Mouse (Mus musculus) CD4-positive, CD25-positive, alpha-beta regulatory T cell, adult 4 months (primary cell): ENCODE results near the gene Akap8. TPM values are rescaled to one million over a fixed set of nuclear protein-coding genes. Genes with fewer than 3 reads are reported as not detected.

Experiments used
- ATAC-seq: one replicate; pipeline ENCODE4 v1.8.0; 2017
- polyA plus RNA-seq, 2 experiments: library from polyadenylated mRNA; unstranded; fragments of 100-300 nt; shearing (Covaris generic); gene quantifications; one replicate each; pipeline ENCODE4 v1.2.1; 2017

Akap8 gene
- polyA plus RNA-seq, 2 experiments from 2014 or later: 150 to 275 TPM

- ATAC-seq: no peak
Observed at GRCm38 (mm10) chr17:32348406-32348805, 27.4 kb upstream of the Akap8 start.

DNA sequence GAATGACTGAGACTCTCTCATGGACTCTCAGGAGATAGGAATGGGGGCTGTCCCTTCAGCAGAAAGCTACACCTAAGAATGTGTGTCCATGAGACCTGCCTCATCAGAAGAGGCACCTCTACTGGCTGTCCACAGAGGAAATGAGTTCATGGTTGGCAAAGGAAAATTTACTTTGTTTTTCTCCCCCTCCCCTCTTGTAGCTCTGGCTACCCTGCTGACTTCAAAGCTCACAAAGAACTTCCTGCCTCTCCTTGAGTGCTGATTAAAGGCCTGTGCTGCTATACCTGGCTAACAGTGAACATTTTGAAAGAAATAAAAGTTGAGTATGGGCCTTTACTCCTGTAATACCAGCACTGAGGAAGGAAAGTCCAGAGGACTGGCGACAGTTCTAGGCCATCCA lies 20.1 kb upstream of the Akap8 start:
- peak; percentile 82 for ATAC-seq

DNA sequence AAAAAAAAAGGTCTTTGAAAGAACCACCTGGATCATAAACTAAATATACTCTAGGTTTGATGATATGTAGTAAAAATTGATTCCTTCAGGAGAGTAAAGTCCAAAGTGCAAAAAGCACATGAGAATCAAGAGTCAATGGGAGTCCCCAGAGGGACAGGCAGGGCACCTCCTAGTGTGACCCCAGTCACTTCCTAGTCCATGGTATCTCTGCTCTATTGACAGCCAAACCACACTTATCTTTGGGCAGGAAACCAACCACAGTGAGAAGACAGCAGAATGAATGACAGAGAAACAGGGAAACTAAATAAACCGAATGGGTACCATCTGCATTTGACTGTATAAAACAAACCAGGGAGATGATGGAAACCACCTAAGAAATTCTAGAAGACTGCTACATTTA lies 19.1 kb upstream of the Akap8 start:
- no peak for ATAC-seq

GRCm38 (mm10) chr17:32335869-32336268 lies 14.8 kb upstream of the Akap8 start:
- ATAC-seq: no peak

DNA sequence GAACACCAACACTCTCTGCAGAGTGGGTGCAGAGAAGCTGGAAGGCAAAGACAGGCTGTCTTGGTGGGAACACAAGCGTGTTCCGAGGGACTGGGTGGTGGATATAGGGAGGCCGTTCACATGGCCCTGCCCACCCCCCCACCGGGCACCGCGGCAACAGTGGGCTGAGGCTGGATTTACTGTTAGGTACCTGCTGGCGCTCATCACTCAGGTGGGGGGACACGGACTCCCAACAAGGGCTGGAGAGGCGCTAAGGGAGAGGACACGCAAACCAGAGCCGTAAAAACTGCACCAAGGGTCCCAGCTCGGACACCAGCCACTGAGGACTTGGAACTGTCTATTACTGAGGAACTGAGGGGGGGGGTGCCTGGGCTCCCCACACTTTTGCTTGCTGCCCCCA lies 13.9 kb upstream of the Akap8 start:
- ATAC-seq: no peak

- ATAC-seq: no peak
Observed at GRCm38 (mm10) chr17:32333675-32334303, 12.8 kb upstream of the Akap8 start.

DNA sequence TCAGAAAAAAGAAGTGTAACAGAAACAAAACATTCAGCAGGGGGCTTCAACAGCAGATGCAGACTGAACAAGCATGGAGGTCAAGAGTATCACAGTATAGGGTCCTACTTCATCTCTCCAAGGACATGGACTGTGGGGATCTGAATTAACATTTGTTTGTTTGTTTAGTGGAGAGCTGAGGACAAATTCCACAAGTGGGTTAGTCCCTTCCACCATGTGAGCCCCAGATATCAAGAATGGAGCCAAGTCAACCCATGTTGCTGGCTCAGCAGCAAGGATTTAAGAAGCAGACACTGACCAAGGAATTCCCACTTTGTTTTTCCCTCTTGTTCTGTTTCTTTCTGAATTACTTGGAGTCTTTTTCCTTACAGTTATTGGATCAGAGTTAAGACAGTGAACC lies 6.5 kb upstream of the Akap8 start:
- ATAC-seq: no peak

- no peak for ATAC-seq
Observed at GRCm38 (mm10) chr17:32322809-32323208, 1.8 kb upstream of the Akap8 start.

- ATAC-seq: no peak
Observed at GRCm38 (mm10) chr17:32321836-32322235, 798 bp upstream of the Akap8 start.

DNA sequence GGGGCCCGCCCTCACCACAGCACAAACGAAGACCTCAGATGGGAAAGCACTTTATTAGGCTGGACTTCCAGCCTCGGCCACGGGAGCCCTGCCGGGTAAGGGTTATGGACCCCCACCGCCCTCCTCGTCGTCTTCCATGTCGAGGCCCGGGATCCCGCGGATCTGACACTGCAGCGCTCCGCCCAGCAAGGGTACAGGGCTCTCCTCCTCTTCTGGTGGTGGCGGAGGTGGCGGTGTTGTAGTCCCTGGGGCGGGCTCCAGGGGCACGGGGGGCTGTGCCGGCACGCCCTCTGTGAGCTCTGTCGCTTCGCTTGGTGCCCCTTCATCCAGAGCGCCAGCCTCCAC lies 324 bp upstream of the Akap8 start:
- peak; percentile 56 for ATAC-seq

GRCm38 (mm10) chr17:32319950-32320349 lies 1.1 kb downstream of the Akap8 start:
- ATAC-seq: no peak

- ATAC-seq: no peak
Observed at GRCm38 (mm10) chr17:32317708-32318107, 3.3 kb downstream of the Akap8 start.

DNA sequence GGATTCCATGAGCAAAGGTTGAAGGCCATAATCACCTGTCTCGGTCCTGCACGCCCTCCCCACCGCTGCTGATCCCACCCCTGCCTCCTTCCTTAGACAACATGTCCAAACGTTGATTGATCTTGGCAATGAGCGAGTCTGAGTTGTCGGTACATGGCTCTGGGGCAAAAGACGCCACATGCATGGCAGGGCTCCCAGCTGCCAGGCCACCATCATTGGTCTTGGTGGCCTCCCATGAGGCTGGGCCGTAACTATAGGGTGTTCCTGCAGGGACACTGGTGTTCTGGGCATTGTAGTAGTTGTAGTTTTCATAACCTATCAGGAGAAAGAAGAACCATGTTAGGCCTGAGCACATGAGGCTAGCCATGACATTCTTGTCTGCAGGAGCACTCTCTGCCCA lies 4.0 kb downstream of the Akap8 start:
- no peak for ATAC-seq

GRCm38 (mm10) chr17:32315560-32315959 lies 5.5 kb downstream of the Akap8 start:
- no peak for ATAC-seq

DNA sequence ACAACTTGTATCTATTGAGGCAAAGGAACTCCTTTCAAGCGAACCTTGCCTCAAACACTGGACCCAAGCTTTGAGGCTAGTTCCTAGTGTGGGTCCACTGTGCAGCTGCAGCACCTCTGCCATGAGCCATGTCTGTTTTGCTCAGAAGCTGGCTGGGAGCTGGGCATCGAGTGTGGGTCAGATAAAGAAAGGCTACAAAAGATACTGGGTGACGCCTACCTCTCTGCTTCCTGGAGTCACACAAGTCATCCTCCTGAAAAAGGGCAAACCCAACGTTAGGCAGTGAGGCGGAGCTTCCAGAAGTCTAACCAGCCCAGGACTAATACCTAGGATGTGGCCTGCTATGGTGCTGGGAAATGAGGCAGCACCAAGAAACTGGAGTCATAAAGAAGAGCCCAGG lies 7.1 kb downstream of the Akap8 start:
- ATAC-seq: no peak

DNA sequence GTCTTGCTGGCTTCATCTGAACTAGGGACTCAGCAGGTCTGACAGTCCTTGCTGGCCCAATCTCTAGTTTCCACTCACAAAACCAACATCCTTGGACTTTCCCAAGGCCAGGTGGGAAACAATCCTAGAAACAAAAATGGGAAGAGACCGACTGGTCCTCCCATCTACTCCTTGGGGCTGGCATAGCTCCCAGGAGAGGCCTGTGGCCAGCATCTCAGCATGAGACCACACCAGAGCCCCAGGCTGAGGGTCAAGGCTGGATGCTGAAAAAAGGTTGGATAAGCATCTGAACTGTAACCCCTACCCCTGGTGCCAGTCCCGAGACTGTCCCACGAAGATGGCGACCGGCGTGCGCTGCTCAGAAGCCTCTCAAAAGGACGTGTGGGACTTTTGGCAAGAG lies 8.2 kb downstream of the Akap8 start:
- ATAC-seq: no peak

DNA sequence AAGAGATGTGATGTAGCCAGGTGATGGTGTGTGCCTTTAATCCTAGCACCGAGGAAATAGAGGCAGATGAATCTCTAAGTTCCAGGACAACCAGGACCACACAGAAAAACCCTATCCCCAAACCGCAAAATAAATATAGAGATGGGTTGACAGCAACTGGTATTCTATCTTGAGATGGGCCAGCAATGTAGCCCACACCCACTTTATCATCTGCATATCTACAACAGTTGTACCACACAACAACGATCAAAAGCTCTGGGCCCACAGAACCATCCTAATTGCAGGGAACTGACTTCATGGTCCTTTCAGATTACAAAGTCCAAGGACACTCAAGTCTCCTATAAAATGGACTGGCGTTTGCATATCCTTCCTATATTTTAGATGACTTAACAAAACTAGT lies 13.1 kb downstream of the Akap8 start:
- no peak for ATAC-seq

DNA sequence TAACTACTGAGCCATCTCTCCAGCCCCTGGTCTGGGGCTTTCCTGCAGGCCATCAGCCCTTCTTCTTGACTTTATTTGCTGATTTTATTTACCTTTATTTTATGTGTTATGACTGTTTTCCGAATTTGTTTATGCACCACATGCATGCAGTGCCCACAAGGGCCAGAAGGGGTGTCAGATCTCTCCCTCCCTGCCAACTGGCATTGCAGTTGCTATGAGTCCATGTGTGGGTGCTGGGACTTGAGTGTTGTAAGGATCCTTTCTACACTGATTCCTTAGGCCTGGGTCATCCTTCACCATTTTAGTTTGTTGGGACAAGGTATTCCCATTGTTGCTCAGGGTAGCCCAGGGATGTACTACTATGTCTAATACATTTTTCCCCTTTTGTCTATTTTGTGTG lies 22.9 kb downstream of the Akap8 start:
- no peak for ATAC-seq

DNA sequence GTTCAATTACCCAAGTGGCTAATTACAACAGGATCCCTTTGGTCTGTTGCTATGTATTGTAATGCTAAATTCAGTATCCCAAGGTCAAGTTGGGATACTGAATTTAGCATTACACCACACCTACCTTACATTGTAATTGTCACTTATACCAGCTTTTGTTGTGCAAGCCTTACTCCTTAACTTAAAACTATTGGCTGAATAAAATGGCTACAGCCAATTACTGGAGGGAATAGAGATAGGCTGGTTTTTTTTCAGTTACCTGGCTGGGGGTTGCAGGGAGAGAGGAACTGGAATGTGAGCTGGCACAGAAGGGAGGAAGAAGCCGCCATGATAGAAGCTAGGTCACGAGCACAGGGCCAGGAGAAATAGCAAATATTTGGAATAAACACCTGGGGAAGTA lies 25.1 kb downstream of the Akap8 start:
- no peak for ATAC-seq

DNA sequence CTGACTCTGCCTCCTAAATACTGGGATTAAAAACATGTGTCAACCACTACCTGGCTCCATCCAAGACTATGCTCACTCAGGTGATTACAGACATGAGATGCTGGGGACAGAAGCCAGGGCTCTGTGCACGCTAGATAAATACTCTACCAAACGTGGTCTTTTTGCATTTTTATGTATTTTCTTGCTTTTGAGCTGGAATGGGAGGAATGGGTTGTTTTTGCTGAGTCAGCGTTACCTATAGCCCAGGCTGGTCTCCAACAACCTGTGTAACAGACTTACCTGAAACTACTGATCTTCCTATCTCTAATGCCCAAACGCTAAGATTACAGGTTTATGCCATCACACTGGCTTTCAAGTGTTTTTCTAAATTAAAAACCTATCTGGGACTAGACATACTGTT lies 25.9 kb downstream of the Akap8 start:
- no peak for ATAC-seq

GRCm38 (mm10) chr17:32285138-32285670 lies 35.8 kb downstream of the Akap8 start:
- no peak for ATAC-seq

GRCm38 (mm10) chr17:32284262-32285137 lies 36.5 kb downstream of the Akap8 start, which contains the start of gene Brd4:
Brd4 (minus strand) TSS chr17:32284722.
- peak; percentile 79 for ATAC-seq

- ATAC-seq: peak; percentile 51
Observed at GRCm38 (mm10) chr17:32283771-32284221, 37.2 kb downstream of the Akap8 start.

DNA sequence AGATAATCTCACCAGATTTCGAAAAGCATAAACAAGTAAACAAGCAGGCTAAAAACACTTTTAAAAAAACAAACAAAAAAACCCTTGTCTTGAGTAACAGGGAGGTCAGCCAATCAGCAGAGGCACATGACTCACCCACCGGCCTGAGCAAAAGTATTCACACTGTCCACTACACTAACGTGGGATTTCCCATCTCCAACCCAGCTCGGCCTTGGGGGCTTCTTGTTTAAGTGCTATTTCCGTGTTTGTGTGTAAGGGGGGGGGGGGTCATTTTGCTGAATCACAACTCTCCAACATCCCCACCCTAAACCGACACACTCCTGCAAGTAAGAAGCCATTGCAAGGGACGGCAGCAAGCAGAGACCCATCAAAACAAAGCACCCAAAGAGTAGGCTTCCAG lies 37.7 kb downstream of the Akap8 start:
- ATAC-seq: no peak
